Mouse (Mus musculus): Measurements from ENCODE around the gene Tmem255b. TPM values are rescaled to one million over a fixed set of nuclear protein-coding genes. Genes with fewer than 3 reads are reported as not detected.

Gene Tmem255b
- polyA plus RNA-seq, 1 experiment from 2014 or later = 0.29 TPM

- no peak for ATAC-seq (ENCODE audit: low FRiP score, low read depth)
- WGBS = 76% methylated on average over 10 of the region's 10 CpGs
- no peaks in the 10 kb centered on the region for H3K4me1 ChIP-seq
Measured at GRCm38 (mm10) chr8:13415879-13416278, 19.1 kb upstream of the Tmem255b start.

GRCm38 (mm10) chr8:13419111-13419639 is 15.8 kb upstream of the Tmem255b start:
- H3K9ac ChIP-seq = no peak overlapping the region
- no peak overlapping the region for H3K4me3 ChIP-seq
- 0 out of 2 replicates have a peak, but pooled peaks cover 4% of the 10 kb centered on the region for H3K9me3 ChIP-seq
- ATAC-seq (ENCODE audit: low FRiP score, low read depth) = no peak
- no peak overlapping the region for H3K4me2 ChIP-seq (replicated peaks)
- H3K4me1 ChIP-seq = no peaks in the 10 kb centered on the region
- no peaks in the 10 kb centered on the region for H3K27me3 ChIP-seq
- WGBS = 65% methylated on average over 2 of the region's 2 CpGs
- no peak overlapping the region for H3K27ac ChIP-seq
- no peaks in the 10 kb centered on the region for H3K36me3 ChIP-seq

More at GRCm38 (mm10) chr8:13415879-13416278, 19.1 kb upstream of the Tmem255b start:
- Histone ChIP-seq H3K9me3 (no peaks in the 10 kb centered on the region), H3K27ac (no peak overlapping the region), H3K27me3 (0 out of 2 replicates have a peak, but pooled peaks cover 6% of the 10 kb centered on the region), H3K36me3 (no peaks in the 10 kb centered on the region), H3K4me3 (no peak overlapping the region), H3K9ac (no peak overlapping the region), H3K4me2 (replicated peaks) (no peak overlapping the region)

GRCm38 (mm10) chr8:13420970-13421369 is 14.0 kb upstream of the Tmem255b start:
- H3K4me1 ChIP-seq = no peaks in the 10 kb centered on the region
- H3K4me2 ChIP-seq (replicated peaks) = no peak overlapping the region
- no peaks in the 10 kb centered on the region for H3K36me3 ChIP-seq
- no peak overlapping the region for H3K27ac ChIP-seq
- no peak overlapping the region for H3K9ac ChIP-seq
- no peaks in the 10 kb centered on the region for H3K27me3 ChIP-seq
- 93% methylated on average over 6 of the region's 6 CpGs for WGBS
- H3K4me3 ChIP-seq = no peak overlapping the region
- ATAC-seq (ENCODE audit: low FRiP score, low read depth) = no peak
- 0 out of 2 replicates have a peak, but pooled peaks cover 4% of the 10 kb centered on the region for H3K9me3 ChIP-seq

- no peaks in the 10 kb centered on the region for H3K27me3 ChIP-seq
- ATAC-seq (ENCODE audit: low FRiP score, low read depth) = no peak
- 0 out of 2 replicates have a peak, but pooled peaks cover 3% of the 10 kb centered on the region for H3K4me1 ChIP-seq
- WGBS = 72% methylated on average over 6 of the region's 6 CpGs
- no peak overlapping the region for H3K4me2 ChIP-seq (replicated peaks)
- H3K27ac ChIP-seq = no peak overlapping the region
- H3K9me3 ChIP-seq = no peaks in the 10 kb centered on the region
- H3K9ac ChIP-seq = no peak overlapping the region
- no peaks in the 10 kb centered on the region for H3K36me3 ChIP-seq
- H3K4me3 ChIP-seq = no peak overlapping the region
Measured at GRCm38 (mm10) chr8:13427351-13427750, 7.6 kb upstream of the Tmem255b start.

GRCm38 (mm10) chr8:13428156-13428555 is 6.8 kb upstream of the Tmem255b start:
- Histone ChIP-seq H3K9me3 (no peaks in the 10 kb centered on the region), H3K9ac (no peak overlapping the region), H3K27ac (no peak overlapping the region), H3K27me3 (peaks cover 3% of the 10 kb centered on the region; the same call in 1 of the 2 replicates), H3K4me1 (0 out of 2 replicates have a peak, but pooled peaks cover 3% of the 10 kb centered on the region), H3K36me3 (no peaks in the 10 kb centered on the region), H3K4me2 (replicated peaks) (no peak overlapping the region), H3K4me3 (no peak overlapping the region)
- no peak for ATAC-seq (ENCODE audit: low FRiP score, low read depth)
- 83% methylated on average over 9 of the region's 9 CpGs for whole genome bisulfite sequencing

GRCm38 (mm10) chr8:13430412-13430811 is 4.6 kb upstream of the Tmem255b start:
- Histone ChIP-seq H3K27ac (no peak overlapping the region), H3K4me1 (0 out of 2 replicates have a peak, but pooled peaks cover 3% of the 10 kb centered on the region), H3K4me2 (replicated peaks) (no peak overlapping the region), H3K9ac (no peak overlapping the region), H3K4me3 (no peak overlapping the region), H3K9me3 (no peaks in the 10 kb centered on the region), H3K36me3 (no peaks in the 10 kb centered on the region), H3K27me3 (peaks cover 24% of the 10 kb centered on the region)
- no peak for ATAC-seq (ENCODE audit: low FRiP score, low read depth)
- WGBS = 73% methylated on average over 7 of the region's 7 CpGs

- no peak for ATAC-seq (ENCODE audit: low FRiP score, low read depth)
- no peaks in the 10 kb centered on the region for H3K9me3 ChIP-seq
- H3K4me3 ChIP-seq = no peak overlapping the region
Measured at GRCm38 (mm10) chr8:13430866-13431265, 4.1 kb upstream of the Tmem255b start.

GRCm38 (mm10) chr8:13433130-13433529 is 1.9 kb upstream of the Tmem255b start:
- Histone ChIP-seq H3K9me3 (no peaks in the 10 kb centered on the region), H3K36me3 (no peaks in the 10 kb centered on the region), H3K4me1 (0 out of 2 replicates have a peak, but pooled peaks cover 3% of the 10 kb centered on the region), H3K4me2 (replicated peaks) (no peak overlapping the region), H3K9ac (no peak overlapping the region), H3K27ac (no peak overlapping the region), H3K27me3 (peaks cover 50% of the 10 kb centered on the region), H3K4me3 (no peak overlapping the region)
- WGBS = 82% methylated on average over 5 of the region's 5 CpGs
- ATAC-seq (ENCODE audit: low FRiP score, low read depth) = no peak

More at GRCm38 (mm10) chr8:13430866-13431265, 4.1 kb upstream of the Tmem255b start:
- H3K9ac ChIP-seq = no peak overlapping the region
- H3K27me3 ChIP-seq = peaks cover 28% of the 10 kb centered on the region
- H3K4me1 ChIP-seq = 0 out of 2 replicates have a peak, but pooled peaks cover 3% of the 10 kb centered on the region
- H3K27ac ChIP-seq = no peak overlapping the region
- no peaks in the 10 kb centered on the region for H3K36me3 ChIP-seq
- H3K4me2 ChIP-seq (replicated peaks) = no peak overlapping the region

GRCm38 (mm10) chr8:13436052-13436451 is 1.1 kb downstream of the Tmem255b start:
- Histone ChIP-seq H3K27me3 (peaks cover 54% of the 10 kb centered on the region), H3K4me2 (replicated peaks) (no peak overlapping the region), H3K9ac (no peak overlapping the region), H3K4me1 (no peaks in the 10 kb centered on the region), H3K4me3 (no peak overlapping the region), H3K9me3 (no peaks in the 10 kb centered on the region), H3K27ac (no peak overlapping the region), H3K36me3 (no peaks in the 10 kb centered on the region)
- no peak for ATAC-seq (ENCODE audit: low FRiP score, low read depth)
- 13% methylated on average over 8 of the region's 8 CpGs for WGBS

GRCm38 (mm10) chr8:13437531-13437930 is 2.5 kb downstream of the Tmem255b start:
- Histone ChIP-seq H3K4me1 (no peaks in the 10 kb centered on the region), H3K4me2 (replicated peaks) (no peak overlapping the region), H3K27me3 (peaks cover 54% of the 10 kb centered on the region), H3K36me3 (no peaks in the 10 kb centered on the region), H3K27ac (no peak overlapping the region), H3K4me3 (no peak overlapping the region), H3K9ac (no peak overlapping the region), H3K9me3 (no peaks in the 10 kb centered on the region)
- ATAC-seq (ENCODE audit: low FRiP score, low read depth) = no peak
- 82% methylated on average over 2 of the region's 2 CpGs for WGBS

- no peak overlapping the region for H3K4me3 ChIP-seq
- no peak overlapping the region for H3K27ac ChIP-seq
- peaks cover 13% of the 10 kb centered on the region for H3K27me3 ChIP-seq
- no peak overlapping the region for H3K9ac ChIP-seq
- no peaks in the 10 kb centered on the region for H3K4me1 ChIP-seq
- no peaks in the 10 kb centered on the region for H3K36me3 ChIP-seq
- no peak overlapping the region for H3K4me2 ChIP-seq (replicated peaks)
- no peak for ATAC-seq (ENCODE audit: low FRiP score, low read depth)
- no peaks in the 10 kb centered on the region for H3K9me3 ChIP-seq
- 90% methylated on average over 2 of the region's 2 CpGs for WGBS
Measured at GRCm38 (mm10) chr8:13442152-13442551, 7.2 kb downstream of the Tmem255b start.

- 85% methylated on average over 6 of the region's 6 CpGs for WGBS
- Histone ChIP-seq H3K9me3 (no peaks in the 10 kb centered on the region), H3K36me3 (no peaks in the 10 kb centered on the region), H3K4me1 (no peaks in the 10 kb centered on the region), H3K4me2 (replicated peaks) (no peak overlapping the region), H3K27me3 (no peaks in the 10 kb centered on the region), H3K9ac (no peak overlapping the region), H3K4me3 (no peak overlapping the region), H3K27ac (no peak overlapping the region)
- ATAC-seq (ENCODE audit: low FRiP score, low read depth) = no peak
Measured at GRCm38 (mm10) chr8:13446456-13446855, 11.5 kb downstream of the Tmem255b start.

GRCm38 (mm10) chr8:13448145-13448544 is 13.2 kb downstream of the Tmem255b start:
- no peak overlapping the region for H3K9ac ChIP-seq
- ATAC-seq (ENCODE audit: low FRiP score, low read depth) = no peak
- H3K4me3 ChIP-seq = no peak overlapping the region
- H3K27me3 ChIP-seq = no peaks in the 10 kb centered on the region
- no peak overlapping the region for H3K27ac ChIP-seq
- H3K4me1 ChIP-seq = no peaks in the 10 kb centered on the region
- no peaks in the 10 kb centered on the region for H3K9me3 ChIP-seq
- WGBS = 61% methylated on average over 4 of the region's 4 CpGs
- H3K36me3 ChIP-seq = no peaks in the 10 kb centered on the region
- H3K4me2 ChIP-seq (replicated peaks) = no peak overlapping the region
